Mouse (Mus musculus) left cerebral cortex, postnatal 25 days (tissue): ENCODE data around the gene Nol3. TPM values are rescaled to one million over a fixed set of nuclear protein-coding genes. Genes with fewer than 3 reads are reported as not detected.
A peak's percentile ranks its signal among the peaks of the same experiment; 100 is the strongest.

ENCODE experiments used
- DNase-seq, 2 experiments: peaks; one replicate each; pipeline ENCODE4 v3.0.0; 2022; ENCODE audit warnings: low spot score in 2 of 2, mixed read lengths in 1 of 2
- intact Hi-C: fragments of 180-260 bp; cut with DNase I; formaldehyde crosslinking; loops from one replicate; pipeline ENCODE4 v1.15.1; 2025
- total RNA-seq, 2 experiments: library from RNA; stranded (reverse); gene quantifications; 2 replicates each; pipeline ENCODE4 v1.2.3; 2021

Gene Nol3
- total RNA-seq, 2 experiments from 2014 or later, result 7.7 TPM

DNA sequence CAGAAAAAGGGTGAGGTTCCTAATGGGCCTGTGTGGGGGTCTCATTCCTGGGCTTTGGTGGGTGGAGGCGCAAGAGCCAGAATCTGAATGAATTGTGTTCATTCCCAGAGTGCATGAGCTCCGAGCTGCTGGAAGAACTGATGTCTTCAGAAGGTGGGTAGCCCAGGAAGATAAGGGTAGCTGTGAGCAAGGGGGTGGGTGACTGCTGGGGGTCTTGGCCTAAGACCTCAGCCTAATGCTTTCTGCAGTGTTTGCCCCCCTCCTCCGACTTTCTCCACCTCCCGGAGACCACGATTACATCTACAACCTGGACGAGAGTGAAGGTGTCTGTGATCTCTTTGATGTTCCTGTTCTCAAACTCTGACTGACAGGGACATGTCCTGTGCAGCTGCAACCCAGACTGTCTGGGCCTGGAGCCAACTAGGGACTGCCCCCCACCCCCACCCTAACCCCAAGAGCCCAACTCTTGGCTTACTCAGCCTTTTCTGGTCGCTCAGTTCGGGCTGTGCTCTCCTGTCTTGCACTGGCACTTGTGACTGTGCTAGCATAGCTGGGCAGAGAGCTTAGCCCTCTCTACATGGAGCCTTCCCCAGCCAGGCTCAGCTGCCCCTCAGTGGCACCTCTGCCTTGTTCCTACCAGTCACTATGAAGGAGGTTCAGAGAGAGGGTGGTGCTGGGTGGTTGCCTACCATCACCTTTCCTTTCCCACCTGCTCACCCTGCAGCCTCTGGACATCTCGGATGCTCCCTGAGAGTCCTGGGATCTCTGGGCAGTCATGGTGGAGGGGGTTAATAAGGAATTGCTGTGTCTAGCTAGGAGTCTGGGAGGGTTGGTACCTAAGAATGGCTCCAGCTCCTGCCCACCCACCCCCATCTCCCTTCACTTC, 28.6 kb downstream of the Nol3 start:
- intact Hi-C loops, result no loop called here
- no peak for DNase-seq

DNA sequence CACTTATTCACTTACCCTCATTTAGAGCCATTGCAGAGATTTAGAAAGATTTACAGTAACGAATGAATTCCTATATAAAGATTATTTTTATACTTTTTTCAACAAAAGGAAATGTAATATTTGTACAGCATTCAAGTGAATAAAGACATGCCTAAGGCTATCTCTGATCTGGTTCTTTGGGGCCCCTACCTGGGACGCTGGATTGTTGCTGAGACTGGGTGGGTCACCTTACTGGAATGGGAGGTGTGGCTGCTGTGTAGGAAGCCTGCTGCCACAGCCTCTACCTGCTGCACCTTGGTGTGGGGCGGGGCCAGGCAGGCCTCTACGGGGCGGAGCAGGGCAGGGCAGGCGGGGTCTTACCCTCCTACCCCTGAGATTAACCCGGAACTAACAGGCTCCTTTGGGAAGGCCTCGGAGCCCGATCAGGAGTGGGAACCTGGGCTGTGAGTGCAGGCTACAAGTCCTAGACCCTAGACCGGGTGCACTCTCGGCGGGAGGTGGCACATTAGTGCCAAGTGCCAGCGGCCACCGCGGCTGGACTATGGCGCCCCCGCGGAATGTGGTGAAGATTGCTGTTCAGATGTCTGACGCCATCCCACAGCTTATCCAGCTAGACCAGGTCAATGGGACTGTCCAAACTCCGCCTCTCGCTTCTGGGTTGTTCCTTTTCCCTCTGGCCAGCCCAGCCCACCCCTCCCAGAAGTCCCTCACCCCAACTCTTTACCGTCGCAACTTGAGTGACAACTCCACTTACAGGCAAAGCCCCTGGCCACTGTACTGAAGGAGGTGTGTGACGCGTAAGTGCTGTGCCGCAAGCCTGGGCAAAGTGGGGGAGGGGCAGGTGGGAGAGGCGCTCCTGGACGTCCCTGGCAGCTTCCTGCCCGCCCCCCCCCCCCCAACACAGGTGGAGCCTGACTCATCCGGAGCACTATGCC, 29.5 kb downstream of the Nol3 start, which contains the start of gene Elmo3:
TSS of gene Elmo3 (plus strand) at position 391 of the 935 bp plus-strand sequence.
- intact Hi-C loops, result no loop called here
- peak; percentile 55 to 60 for DNase-seq

DNA sequence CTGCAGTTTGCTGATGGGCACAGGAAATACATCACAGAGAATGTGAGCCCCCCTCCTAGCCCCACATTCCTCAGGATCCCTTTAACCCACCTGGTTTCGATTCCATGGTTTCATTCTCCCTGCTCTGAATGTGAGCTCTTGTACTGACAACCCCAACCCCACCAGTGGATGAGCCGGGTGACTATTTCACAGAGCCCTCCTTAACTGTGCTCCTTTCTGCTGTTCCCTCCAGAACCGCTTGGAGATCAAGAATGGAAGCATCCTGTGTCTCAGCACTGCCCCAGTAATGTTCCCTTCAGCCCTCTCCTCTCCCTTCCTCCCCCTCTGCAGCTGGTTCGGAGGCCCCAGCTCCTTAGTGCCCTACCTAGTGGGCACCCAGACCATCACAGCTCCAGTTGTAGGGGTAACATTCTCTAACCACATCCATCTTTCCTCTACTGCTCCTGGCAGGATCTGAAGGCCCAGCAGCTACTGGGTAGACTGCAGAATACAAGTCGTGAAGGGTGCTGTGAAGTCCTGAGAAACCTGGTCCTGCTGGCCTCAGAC, 30.3 kb downstream of the Nol3 start:
- intact Hi-C loops, result no loop called here
- DNase-seq, result peak in 1 of 2 experiments; percentile 30

DNA sequence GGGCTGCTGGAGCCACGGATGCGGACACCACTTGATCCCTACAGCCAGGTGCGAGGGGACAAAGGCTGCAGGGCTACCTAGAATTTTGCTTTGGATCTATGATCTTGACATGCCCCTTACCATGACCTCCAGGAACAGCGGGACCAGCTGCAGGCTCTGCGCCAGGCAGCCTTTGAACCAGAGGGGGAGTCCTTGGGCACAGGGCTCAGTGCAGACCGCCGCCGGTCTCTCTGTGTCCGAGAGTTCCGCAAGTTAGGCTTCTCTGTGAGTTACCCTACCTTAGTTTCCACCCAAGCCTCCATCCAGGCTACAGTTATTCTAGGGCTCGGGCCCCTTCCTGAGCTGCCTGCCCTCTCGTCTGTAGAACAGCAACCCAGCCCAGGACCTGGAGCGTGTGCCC, 31.7 kb downstream of the Nol3 start:
- DNase-seq, result no peak
- intact Hi-C loops, result no loop called here

DNA sequence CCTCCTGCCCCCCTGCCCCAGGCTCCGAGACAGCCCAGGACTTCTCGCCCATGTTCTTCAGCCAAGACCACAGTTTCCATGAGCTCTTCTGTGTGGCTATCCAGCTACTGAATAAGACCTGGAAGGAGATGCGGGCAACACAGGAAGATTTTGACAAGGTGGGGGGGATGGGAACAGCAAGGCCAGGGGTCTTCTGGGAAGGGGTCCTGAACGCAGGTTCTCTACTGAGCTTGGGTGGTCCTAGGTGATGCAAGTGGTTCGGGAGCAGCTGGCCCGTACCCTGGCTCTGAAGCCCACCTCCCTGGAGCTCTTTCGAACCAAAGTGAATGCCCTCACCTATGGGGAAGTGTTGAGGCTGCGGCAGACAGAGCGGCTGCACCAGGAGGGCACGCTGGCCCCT, 32.5 kb downstream of the Nol3 start:
- intact Hi-C loops, result no loop called here
- DNase-seq, result no peak

DNA sequence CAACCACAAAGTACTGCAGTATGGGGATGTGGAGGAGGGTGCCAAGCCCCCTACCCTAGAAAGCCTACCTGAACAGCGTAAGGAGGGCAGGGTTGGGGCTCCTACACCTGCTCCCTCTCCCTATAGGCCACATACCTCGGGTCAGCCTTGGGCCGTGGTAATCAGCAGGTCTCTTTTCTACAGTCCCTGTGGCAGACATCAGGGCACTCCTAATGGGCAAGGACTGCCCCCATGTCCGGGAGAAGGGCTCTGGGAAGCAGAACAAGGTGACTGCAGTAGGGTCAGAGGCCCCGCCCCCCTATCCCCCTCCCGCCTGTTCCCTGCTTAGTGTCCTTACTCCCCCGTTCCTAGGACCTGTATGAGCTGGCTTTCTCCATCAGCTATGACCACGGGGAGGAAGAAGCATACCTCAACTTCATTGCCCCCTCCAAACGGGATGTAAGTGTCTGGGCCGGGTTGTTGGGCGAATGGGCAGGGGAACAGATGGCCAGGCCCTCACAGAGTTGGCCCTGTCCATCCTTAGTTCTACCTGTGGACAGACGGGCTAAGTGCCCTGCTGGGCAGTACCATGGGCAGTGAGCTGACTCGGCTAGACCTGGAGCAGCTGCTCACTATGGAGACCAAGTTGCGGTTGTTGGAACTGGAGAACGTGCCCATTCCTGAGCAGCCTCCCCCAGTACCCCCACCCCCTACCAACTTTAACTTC, 33.4 kb downstream of the Nol3 start:
- DNase-seq, result no peak
- intact Hi-C loops, result no loop called here

DNA sequence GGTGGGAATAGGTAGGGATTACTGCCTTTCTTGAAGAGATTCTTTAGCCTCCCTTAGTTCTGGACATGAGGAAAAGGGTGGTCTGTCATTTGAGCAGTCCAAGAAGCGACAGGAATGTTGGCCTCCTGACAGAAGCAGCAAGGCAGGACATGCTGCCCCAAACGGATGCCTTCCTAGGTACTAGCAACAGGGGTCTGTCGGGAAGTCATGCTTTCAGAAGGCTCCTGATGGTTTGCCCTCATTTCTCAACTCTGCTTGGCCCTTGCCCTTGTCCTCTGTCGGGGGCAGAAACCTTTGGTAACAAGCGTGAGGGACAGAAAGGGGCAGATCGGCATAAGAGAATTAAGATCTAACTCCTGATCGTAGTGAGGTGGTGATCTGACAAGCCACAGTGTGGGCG, 34.2 kb downstream of the Nol3 start:
- intact Hi-C loops, result no loop called here

DNA sequence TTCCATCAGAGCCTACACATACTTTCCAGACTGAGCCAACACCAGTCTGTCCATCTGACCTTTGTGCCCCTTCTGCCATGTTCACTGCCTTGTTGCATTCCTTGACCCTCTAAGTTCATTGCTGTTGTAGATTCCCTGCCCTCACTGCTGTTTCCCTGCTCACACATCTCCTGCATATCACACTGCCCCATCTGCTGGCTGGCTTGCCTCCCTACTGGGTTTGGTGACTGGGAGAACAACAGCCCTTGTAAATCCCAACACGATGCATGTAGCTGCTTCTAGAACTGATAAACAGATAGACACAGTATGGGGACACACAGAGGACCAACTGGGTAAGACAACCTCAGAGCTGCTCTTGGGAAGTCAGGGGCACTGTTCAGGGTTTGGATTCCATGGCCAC, 35.8 kb downstream of the Nol3 start:
- no peak for DNase-seq

More for the DNA sequence above, 34.2 kb downstream of the Nol3 start:
- no peak for DNase-seq

DNA sequence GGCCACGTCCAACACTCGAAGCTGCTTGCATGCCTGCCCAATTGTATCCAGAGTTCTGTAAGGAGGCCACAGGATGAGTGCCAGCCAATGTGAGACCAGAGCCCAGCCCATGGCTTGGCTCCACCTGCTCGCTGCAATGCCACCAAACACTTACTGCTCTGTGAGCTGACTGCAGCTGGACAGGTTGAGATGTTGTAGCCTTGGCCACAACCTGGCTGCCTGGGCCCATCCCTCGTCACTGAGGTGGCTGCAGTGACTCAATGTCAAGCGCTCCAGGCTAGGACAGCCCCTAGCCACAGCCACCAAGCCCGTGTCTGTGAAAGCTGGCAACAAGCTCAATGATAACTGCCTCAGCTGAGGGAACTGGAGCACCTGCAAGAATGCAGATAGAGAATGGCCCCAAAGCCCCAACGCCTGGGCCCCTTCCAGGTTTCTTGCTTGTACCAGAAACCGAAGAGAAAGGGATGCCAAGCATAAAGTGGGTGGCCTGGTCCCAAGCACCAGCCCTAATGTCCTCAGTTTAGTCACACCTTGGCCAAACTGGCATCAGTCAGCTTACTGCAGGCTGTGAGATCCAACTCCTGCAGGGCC, 37.0 kb downstream of the Nol3 start:
- intact Hi-C loops, result no loop called here
- DNase-seq, result no peak

More for the DNA sequence above, 35.8 kb downstream of the Nol3 start:
- intact Hi-C loops, result no loop called here

DNA sequence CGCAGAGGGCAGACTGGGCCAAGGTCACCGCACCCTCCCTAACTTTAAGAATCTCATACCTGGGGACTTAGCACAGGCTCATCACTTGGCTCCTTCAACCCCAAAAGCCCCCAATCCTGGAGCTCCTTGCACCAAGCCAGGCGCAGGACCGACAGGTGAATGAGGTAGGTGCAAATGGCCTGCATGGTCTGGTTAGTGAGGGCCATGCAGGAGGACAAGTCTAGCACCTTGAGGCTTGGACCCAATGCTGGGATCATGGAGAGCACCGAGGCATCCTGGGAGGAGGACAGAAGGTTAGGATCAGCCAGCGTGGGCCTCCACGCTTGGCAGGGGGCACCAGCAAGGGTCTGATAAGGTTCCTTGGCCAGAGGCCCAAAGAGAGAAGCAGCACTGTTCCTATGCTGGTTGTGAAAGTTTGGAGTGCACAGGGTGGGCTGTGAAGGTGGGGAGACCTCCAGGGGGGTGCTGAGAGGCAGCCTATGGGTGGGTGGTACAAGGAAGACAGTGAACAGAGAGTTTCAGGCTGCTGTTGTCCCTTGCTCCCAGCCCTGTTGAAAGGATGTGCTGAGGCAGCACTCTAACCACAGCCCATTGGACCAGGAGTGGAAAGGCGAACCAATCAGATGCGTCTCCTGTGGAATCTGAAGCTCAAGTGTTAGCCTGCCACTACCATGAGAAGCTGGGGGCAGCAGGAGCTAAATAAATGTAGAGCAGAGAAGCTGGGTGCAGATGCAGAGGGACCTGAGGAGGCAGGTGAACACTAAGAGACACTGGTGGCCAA, 37.9 kb downstream of the Nol3 start:
- intact Hi-C loops, result no loop called here
- no peak for DNase-seq

DNA sequence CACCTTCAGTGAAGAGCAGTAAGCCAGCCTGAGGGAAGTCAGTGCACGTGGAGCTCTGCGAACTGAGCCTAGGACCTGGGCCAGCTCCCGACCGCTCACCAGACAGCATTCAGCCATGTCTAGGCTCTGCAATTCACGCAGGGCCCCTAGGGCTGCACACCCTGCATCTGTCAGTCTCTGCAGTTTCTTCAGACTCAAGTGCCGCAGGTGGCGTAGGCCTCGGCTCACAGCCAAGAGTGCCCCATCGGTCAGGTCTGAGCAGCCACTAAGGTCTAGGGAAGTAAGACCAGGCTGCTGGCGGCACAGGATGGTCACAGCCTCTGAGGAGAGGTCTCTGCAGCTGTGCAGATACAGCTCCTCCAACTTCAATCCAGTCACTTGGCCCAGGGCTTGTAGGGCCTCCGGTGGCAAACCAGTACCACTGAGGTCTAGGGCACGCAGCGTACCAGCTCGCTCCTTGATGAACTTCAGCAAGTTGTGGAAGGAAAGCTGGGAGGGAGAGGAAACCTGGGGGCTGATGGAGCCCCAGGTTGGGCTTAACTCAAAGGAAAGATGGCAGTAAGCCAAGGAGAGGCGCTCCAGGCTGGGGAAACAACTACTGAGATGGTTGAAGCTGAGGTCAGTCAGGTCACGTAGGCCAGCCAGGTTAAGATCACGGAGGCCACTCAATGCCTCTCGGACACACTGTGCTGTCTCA, 39.3 kb downstream of the Nol3 start:
- intact Hi-C loops, result no loop called here
- no peak for DNase-seq

DNA sequence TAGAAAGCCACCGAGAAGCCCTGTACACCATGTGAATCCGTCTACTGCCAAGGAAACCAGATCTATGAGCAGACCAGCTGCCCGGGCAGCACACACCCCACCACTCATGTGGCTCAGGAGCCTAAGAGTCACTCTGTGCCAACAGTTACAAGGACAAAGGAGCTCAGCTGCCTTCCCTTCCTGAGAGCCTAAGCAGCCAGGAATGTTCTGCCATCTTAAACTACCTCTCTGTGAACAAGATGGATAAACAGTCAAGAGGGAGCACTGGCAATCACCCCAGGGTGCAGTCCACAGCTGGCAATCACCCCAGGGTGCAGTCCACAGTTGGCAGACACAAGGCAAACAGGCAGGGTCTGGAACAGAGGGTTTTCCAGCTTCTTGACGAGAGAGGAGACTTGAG, 42.0 kb downstream of the Nol3 start:
- no peak for DNase-seq
- intact Hi-C loops, result no loop called here

DNA sequence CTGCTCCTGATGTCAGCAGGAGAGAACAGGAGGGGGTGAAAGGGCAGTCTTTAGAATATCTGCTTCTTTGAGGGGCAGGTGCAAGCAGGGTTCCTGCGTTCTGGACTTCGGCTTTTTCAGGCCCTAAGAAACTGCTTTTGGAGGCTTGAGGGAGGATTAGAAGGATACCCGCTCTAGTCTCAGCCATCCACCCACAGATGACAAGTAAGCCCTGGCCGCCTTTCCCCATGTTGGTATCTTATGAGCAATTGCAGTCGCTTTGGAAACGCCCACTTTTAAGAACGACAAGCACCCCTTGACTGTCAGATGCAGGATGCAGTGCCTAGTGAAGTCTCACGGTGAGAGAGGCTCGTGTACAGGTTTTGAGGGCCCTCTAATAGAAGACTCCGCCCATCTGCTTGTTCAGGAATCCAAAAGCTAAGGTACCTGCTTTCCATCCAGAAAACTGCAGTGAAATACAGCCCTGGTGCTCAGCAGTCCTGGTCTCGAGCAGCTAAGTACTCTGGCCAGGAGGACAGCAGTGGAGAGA, 42.8 kb downstream of the Nol3 start:
- intact Hi-C loops, result no loop called here
- DNase-seq, result peak in 1 of 2 experiments; percentile 43

DNA sequence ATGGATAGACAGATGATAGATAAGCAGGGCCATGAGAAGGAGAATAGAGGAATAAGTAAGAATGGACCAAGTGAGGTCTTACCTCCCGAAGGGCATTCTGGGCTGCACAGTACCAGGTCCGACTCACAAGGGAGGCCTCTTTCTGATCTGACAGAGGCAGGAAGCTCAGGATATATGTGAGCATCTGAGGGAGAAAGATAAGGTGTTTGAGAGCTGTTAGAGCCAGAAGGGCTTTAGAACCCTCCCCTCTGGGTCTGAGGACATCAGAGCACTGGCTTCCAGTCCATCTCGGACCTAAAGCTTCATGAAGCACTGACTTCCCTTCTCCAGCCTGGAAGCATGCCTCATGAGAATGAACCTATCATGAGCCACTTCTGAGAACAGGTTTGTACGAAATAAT, 47.2 kb downstream of the Nol3 start:
- intact Hi-C loops, result no loop called here
- DNase-seq, result no peak

DNA sequence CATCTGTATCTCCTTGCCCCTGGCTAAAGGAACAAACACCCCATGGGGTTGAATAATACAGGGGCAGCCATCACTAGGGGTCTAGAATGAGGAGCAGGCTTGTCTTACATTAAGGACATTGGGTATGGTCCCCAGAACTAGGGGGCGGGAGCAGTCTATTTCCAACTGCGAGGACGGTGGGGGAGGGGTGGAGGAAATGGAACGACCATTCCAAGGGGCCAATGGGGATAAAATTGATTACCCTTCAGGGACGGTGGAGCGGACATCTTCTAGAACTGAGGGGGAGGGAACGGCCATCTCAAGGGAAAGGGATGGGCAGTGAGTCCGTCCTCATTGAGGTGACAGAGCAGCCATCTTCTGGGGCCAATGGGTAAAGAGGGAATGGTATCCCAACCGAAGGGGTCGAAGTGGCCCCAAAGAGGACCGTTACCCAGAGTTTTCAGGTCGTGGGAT, 49.7 kb downstream of the Nol3 start:
- no peak for DNase-seq
- intact Hi-C loops, result loop anchor here (2.0 kb wide), 1 partner anchor 23 kb away; the partner anchor contains the start of gene Slc9a5

DNA sequence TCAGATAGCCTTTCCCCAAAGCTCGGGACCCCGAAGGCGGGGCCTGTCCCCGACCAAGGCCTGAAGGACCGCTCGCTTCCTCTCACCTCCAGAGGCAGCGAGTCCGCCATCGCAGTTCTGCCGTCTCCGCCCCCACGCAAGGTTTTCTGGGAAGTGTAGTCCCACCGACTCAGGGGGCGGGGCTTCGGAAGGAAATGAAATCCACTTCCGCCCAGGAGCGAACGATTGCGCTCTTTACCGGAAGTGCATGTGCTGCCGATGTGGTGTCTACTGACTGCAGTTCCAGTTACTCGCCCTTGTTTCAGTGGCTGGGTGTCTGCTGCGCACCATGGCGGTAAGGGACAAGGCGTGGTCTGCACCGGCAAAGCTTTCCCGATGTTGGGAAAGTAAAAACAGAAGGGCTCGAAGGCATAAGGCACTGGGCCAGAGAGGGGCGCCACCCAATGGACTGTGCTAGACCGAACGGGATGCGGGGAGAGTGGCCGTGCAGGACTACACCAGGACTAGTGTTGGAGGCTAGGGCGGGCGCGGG, 50.3 kb downstream of the Nol3 start, which contains the start of the genes Lrrc29 and Tmem208:
TSS of gene Lrrc29 (minus strand) at position 138 of the 532 bp plus-strand sequence.
TSS of gene Tmem208 (plus strand) at position 214 of the 532 bp plus-strand sequence.
- peak; percentile 97 to 98 for DNase-seq
- intact Hi-C loops, result loop anchor here (2.0 kb wide), 1 partner anchor 23 kb away; the partner anchor contains the start of gene Slc9a5

DNA sequence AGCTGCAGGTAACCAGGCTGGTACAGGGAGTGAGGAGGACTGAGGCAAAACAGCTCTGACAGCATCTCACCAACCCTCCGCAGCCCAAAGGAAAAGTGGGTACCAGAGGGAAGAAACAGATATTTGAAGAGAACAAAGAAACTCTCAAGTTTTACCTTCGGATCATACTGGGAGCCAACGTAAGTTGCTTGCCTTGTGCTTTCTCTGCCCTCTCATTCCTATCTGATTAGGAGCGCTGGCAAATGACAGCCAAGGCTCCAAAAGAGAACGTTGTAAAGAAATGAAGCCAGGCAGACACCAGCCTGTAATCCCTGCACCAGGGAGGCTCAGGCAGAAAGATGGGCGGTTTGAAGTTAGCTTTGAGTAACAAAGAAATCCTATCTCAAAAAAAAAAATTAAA, 51.0 kb downstream of the Nol3 start:
- no peak for DNase-seq
- intact Hi-C loops, result loop anchor here (2.0 kb wide), 1 partner anchor 22 kb away; the partner anchor contains the start of gene Slc9a5
